Mouse (Mus musculus) layer of hippocampus, adult 9-11 months (tissue): ENCODE data around the gene Zbtb45.

Experiments used
- DNase-seq: peaks from one replicate; pipeline ENCODE4 v3.0.0; 2022

The Zbtb45 gene

GRCm38 (mm10) chr7:13033451-13034147 lies 23.8 kb upstream of the Zbtb45 start:
- DNase-seq: no peak

GRCm38 (mm10) chr7:13032541-13032940 lies 22.7 kb upstream of the Zbtb45 start:
- DNase-seq: no peak

GRCm38 (mm10) chr7:13031983-13032382 lies 22.1 kb upstream of the Zbtb45 start:
- DNase-seq: no peak

GRCm38 (mm10) chr7:13031069-13031468 lies 21.2 kb upstream of the Zbtb45 start:
- DNase-seq: no peak

- no peak for DNase-seq
Observed at GRCm38 (mm10) chr7:13028986-13029385, 19.2 kb upstream of the Zbtb45 start.

- no peak for DNase-seq
Observed at GRCm38 (mm10) chr7:13025511-13026112, 15.8 kb upstream of the Zbtb45 start.

GRCm38 (mm10) chr7:13024805-13025204 lies 15.0 kb upstream of the Zbtb45 start:
- peak; percentile 87 for DNase-seq

- peak; percentile 95 for DNase-seq
Observed at GRCm38 (mm10) chr7:13023928-13024731, 14.3 kb upstream of the Zbtb45 start.

GRCm38 (mm10) chr7:13022773-13023535 lies 13.1 kb upstream of the Zbtb45 start:
- peak; percentile 65 for DNase-seq

GRCm38 (mm10) chr7:13015217-13015616 lies 5.4 kb upstream of the Zbtb45 start:
- no peak for DNase-seq

GRCm38 (mm10) chr7:13014275-13014839 lies 4.5 kb upstream of the Zbtb45 start:
- DNase-seq: no peak

- DNase-seq: no peak
Observed at GRCm38 (mm10) chr7:13013671-13014070, 3.8 kb upstream of the Zbtb45 start.

- DNase-seq: peak; percentile 94
Observed at GRCm38 (mm10) chr7:13009143-13010004, 460 bp downstream of the Zbtb45 start.

GRCm38 (mm10) chr7:13007341-13008092 lies 2.3 kb downstream of the Zbtb45 start:
- DNase-seq: no peak

- DNase-seq: no peak
Observed at GRCm38 (mm10) chr7:13006531-13006930, 3.3 kb downstream of the Zbtb45 start.

- DNase-seq: no peak
Observed at GRCm38 (mm10) chr7:13006011-13006410, 3.8 kb downstream of the Zbtb45 start.

- DNase-seq: no peak
Observed at GRCm38 (mm10) chr7:13003380-13003779, 6.5 kb downstream of the Zbtb45 start.

- no peak for DNase-seq
Observed at GRCm38 (mm10) chr7:13001584-13001983, 8.2 kb downstream of the Zbtb45 start.

GRCm38 (mm10) chr7:12998851-12999250 lies 11.0 kb downstream of the Zbtb45 start, which contains the start of gene Trim28:
Trim28 (plus strand) TSS chr7:12999114.
- no peak for DNase-seq

GRCm38 (mm10) chr7:12998053-12998452 lies 11.8 kb downstream of the Zbtb45 start, which contains the start of gene Slc27a5:
Slc27a5 (minus strand) TSS chr7:12998192.
- DNase-seq: no peak

- no peak for DNase-seq
Observed at GRCm38 (mm10) chr7:12997230-12997629, 12.6 kb downstream of the Zbtb45 start.
